8 mouse cellular contexts compared by ENCODE assay signal in genomic region chr11:31248467-31248866, GRCm38 (mm10).
DNase-seq lines count a peak whose midpoint lies in the region; ATAC-seq and TF ChIP-seq lines count a peak whose summit lies in the region.

No protein-coding gene starts in this region.

- H3K4me1 ChIP-seq in intestine, postnatal 0 days (replicated peaks; ENCODE audit: control insufficient read depth, insufficient read depth, low read length): no peaks in the 10 kb centered on the region
- H3K4me1 ChIP-seq in intestine, embryonic 16.5 days (ENCODE audit: control insufficient read depth, insufficient read depth, low read length): no peaks in the 10 kb centered on the region
- no peaks in the 10 kb centered on the region for H3K4me1 ChIP-seq in hindbrain, embryonic 11.5 days (replicated peaks; ENCODE audit: control insufficient read depth, insufficient read depth, low read length)
- H3K4me1 ChIP-seq in midbrain, embryonic 11.5 days (ENCODE audit: control insufficient read depth, insufficient read depth, low read length): no peaks in the 10 kb centered on the region

- no peak overlapping the region for H3K27ac ChIP-seq in intestine, postnatal 0 days (ENCODE audit: low read depth, low read length)
- no peak overlapping the region for H3K27ac ChIP-seq in intestine, embryonic 16.5 days (ENCODE audit: low read length)
- no peak overlapping the region for H3K27ac ChIP-seq in hindbrain, embryonic 11.5 days (ENCODE audit: low read depth, low read length)
- H3K27ac ChIP-seq in midbrain, embryonic 11.5 days (ENCODE audit: low read depth, low read length): no peak overlapping the region

- WGBS in intestine, postnatal 0 days: 8% methylated on average over 2 of the region's 2 CpGs
- WGBS in intestine, embryonic 16.5 days: 18% methylated on average over 2 of the region's 2 CpGs
- 34% methylated on average over 2 of the region's 2 CpGs for WGBS in hindbrain, embryonic 11.5 days
- WGBS in midbrain, embryonic 11.5 days: 22% methylated on average over 2 of the region's 2 CpGs

- no peak overlapping the region for H3K4me3 ChIP-seq in intestine, postnatal 0 days (ENCODE audit: low read depth, low read length)
- H3K4me3 ChIP-seq in intestine, embryonic 16.5 days (ENCODE audit: low read length): no peak overlapping the region
- no peak overlapping the region for H3K4me3 ChIP-seq in hindbrain, embryonic 11.5 days (ENCODE audit: low read depth, low read length)
- no peak overlapping the region for H3K4me3 ChIP-seq in midbrain, embryonic 11.5 days (ENCODE audit: low read depth, low read length)

- H3K36me3 ChIP-seq in intestine, postnatal 0 days (ENCODE audit: control insufficient read depth, insufficient read depth): no peaks in the 10 kb centered on the region
- H3K36me3 ChIP-seq in intestine, embryonic 16.5 days (ENCODE audit: control insufficient read depth, insufficient read depth, low read length): no peaks in the 10 kb centered on the region
- H3K36me3 ChIP-seq in hindbrain, embryonic 11.5 days (ENCODE audit: control insufficient read depth, insufficient read depth, low read length): no peaks in the 10 kb centered on the region
- H3K36me3 ChIP-seq in midbrain, embryonic 11.5 days (ENCODE audit: control insufficient read depth, insufficient read depth, low read length): no peaks in the 10 kb centered on the region

- H3K9ac ChIP-seq in intestine, postnatal 0 days (ENCODE audit: low read depth, low read length): no peak overlapping the region
- no peak overlapping the region for H3K9ac ChIP-seq in intestine, embryonic 16.5 days (ENCODE audit: low read depth, low read length)
- no peak overlapping the region for H3K9ac ChIP-seq in hindbrain, embryonic 11.5 days (ENCODE audit: low read depth, low read length)
- H3K9ac ChIP-seq in midbrain, embryonic 11.5 days (ENCODE audit: low read length): no peak overlapping the region

- peak; percentile 85 for TF ChIP-seq CTCF in intestine, postnatal 0 days (IDR thresholded peaks at IDR 0.05; ENCODE audit: low read depth)

- no peak for ATAC-seq in intestine, postnatal 0 days
- no peak for ATAC-seq in intestine, embryonic 16.5 days
- ATAC-seq in erythroblast, adult 5-6 weeks (replicated peaks; ENCODE audit: low FRiP score, poor library complexity, severe bottlenecking): peak; percentile 74
- no peak for ATAC-seq in hindbrain, embryonic 11.5 days (ENCODE audit: low FRiP score)
- peak; percentile 58 for ATAC-seq in midbrain, embryonic 11.5 days (ENCODE audit: low FRiP score)

- no peak overlapping the region for H3K4me2 ChIP-seq in intestine, postnatal 0 days (replicated peaks; ENCODE audit: low read depth)
- no peak overlapping the region for H3K4me2 ChIP-seq in intestine, embryonic 16.5 days (ENCODE audit: low read depth, low read length)
- no peak overlapping the region for H3K4me2 ChIP-seq in hindbrain, embryonic 11.5 days (replicated peaks; ENCODE audit: low read depth, low read length)
- H3K4me2 ChIP-seq in midbrain, embryonic 11.5 days: no peak overlapping the region

- H3K9me3 ChIP-seq in intestine, postnatal 0 days (ENCODE audit: control insufficient read depth): no peaks in the 10 kb centered on the region
- H3K9me3 ChIP-seq in intestine, embryonic 16.5 days (ENCODE audit: control insufficient read depth, low read length): no peaks in the 10 kb centered on the region
- H3K9me3 ChIP-seq in hindbrain, embryonic 11.5 days (ENCODE audit: control insufficient read depth, low read length): no peaks in the 10 kb centered on the region
- no peaks in the 10 kb centered on the region for H3K9me3 ChIP-seq in midbrain, embryonic 11.5 days (ENCODE audit: control insufficient read depth, low read length)

- DNase-seq in adrenal gland, postnatal 36 days: peak; percentile 22 to 63
- peak; percentile 82 for DNase-seq in hindbrain, embryonic 11.5 days (ENCODE audit: low spot score)
- peak; percentile 14 to 64 for DNase-seq in layer of hippocampus, postnatal 36 days
- peak; percentile 96 for DNase-seq in midbrain, embryonic 11.5 days (ENCODE audit: low spot score, missing footprints)
- peak; percentile 26 to 73 for DNase-seq in spleen, postnatal 4 days (ENCODE audit: low spot score in 2 of 2)

- H3K27me3 ChIP-seq in intestine, postnatal 0 days (replicated peaks; ENCODE audit: control insufficient read depth, insufficient read depth, low read length): no peaks in the 10 kb centered on the region
- H3K27me3 ChIP-seq in intestine, embryonic 16.5 days (replicated peaks; ENCODE audit: control insufficient read depth, insufficient read depth, low read length): no peaks in the 10 kb centered on the region
- H3K27me3 ChIP-seq in hindbrain, embryonic 11.5 days (ENCODE audit: control insufficient read depth, insufficient read depth, low read length): no peaks in the 10 kb centered on the region
- no peaks in the 10 kb centered on the region for H3K27me3 ChIP-seq in midbrain, embryonic 11.5 days (ENCODE audit: control insufficient read depth, insufficient read depth, low read length)

Comparison
In these comparisons a context has a peak if more than half of its experiments do, and no peak if none do; other contexts are left out.
1. ATAC-seq: peak in erythroblast, adult 5-6 weeks (single experiment) and midbrain, embryonic 11.5 days (single experiment); none in intestine, postnatal 0 days (single experiment), intestine, embryonic 16.5 days (single experiment) and hindbrain, embryonic 11.5 days (single experiment).
2. DNase-seq: peak in every context shown above with its lines; median percentile 96 in midbrain, embryonic 11.5 days; 82 in hindbrain, embryonic 11.5 days; 50 in spleen, postnatal 4 days; 42 in adrenal gland, postnatal 36 days; 39 in layer of hippocampus, postnatal 36 days.